Mouse (Mus musculus) ES-Bruce4 (cell line): ENCODE results near the gene Ttc30a1. TPM values are rescaled to one million over a fixed set of nuclear protein-coding genes. Genes with fewer than 3 reads are reported as not detected.
"Not testable (repeated sequence)": the region's sequence is repeated elsewhere in the genome, so short reads cannot be mapped to it uniquely, and the experiment has no call there.

ENCODE experiments used
- H3K27ac ChIP-seq: 2 replicates; pipeline ENCODE4 v1.5.1; 2012; ENCODE audit warnings: low read length, inconsistent platforms; ENCODE audit not compliant: insufficient read depth
- H3K27me3 ChIP-seq: 2 replicates; pipeline ENCODE4 v1.6.1; 2012; ENCODE audit warnings: mild to moderate bottlenecking, low read length, inconsistent platforms; ENCODE audit not compliant: control insufficient read depth, poor library complexity, insufficient read depth, severe bottlenecking
- H3K36me3 ChIP-seq: 2 replicates; pipeline ENCODE4 v1.6.1; 2012; ENCODE audit warnings: inconsistent platforms, mild to moderate bottlenecking, low read length, moderate library complexity; ENCODE audit not compliant: control insufficient read depth, poor library complexity, insufficient read depth, severe bottlenecking
- H3K4me1 ChIP-seq: one replicate; pipeline ENCODE4 v1.8.1; 2011; ENCODE audit warnings: low read length; ENCODE audit not compliant: control insufficient read depth, insufficient read depth
- H3K4me3 ChIP-seq: 2 replicates; pipeline ENCODE4 v1.5.1; 2011; ENCODE audit warnings: low read depth, mild to moderate bottlenecking, low read length
- H3K9ac ChIP-seq: 2 replicates; pipeline ENCODE4 v1.6.1; 2012; ENCODE audit warnings: low read depth, mild to moderate bottlenecking, inconsistent platforms; ENCODE audit not compliant: poor library complexity, severe bottlenecking
- H3K9me3 ChIP-seq: replicated peaks from 2 replicates; pipeline ENCODE4 v1.6.1; 2012; ENCODE audit warnings: mild to moderate bottlenecking, low read length, inconsistent platforms; ENCODE audit not compliant: control insufficient read depth, poor library complexity, insufficient read depth, severe bottlenecking
- CTCF ChIP-seq: IDR thresholded peaks from one replicate; pipeline ENCODE4 v1.8.1; 2011; ENCODE audit warnings: low read depth, low read length
- EP300 ChIP-seq: IDR thresholded peaks from 2 replicates; pipeline ENCODE4 v1.6.1; 2011; ENCODE audit warnings: low read depth, low read length; ENCODE audit not compliant: insufficient read depth
- POLR2A ChIP-seq: IDR thresholded peaks from one replicate; pipeline ENCODE4 v1.8.1; 2011; ENCODE audit warnings: low read length; ENCODE audit not compliant: insufficient read depth
- polyA plus RNA-seq: library from polyadenylated mRNA; stranded (reverse); fragments of >200 nt; gene quantifications from 2 replicates; pipeline ENCODE4 v1.2.4, GENCODE M21; 2011; ENCODE audit warnings: low read depth; ENCODE audit not compliant: missing spikeins, insufficient read depth, insufficient read length

Ttc30a1 gene
- polyA plus RNA-seq, 1 experiment = 3.3 TPM

- no peak for TF ChIP-seq CTCF
- TF ChIP-seq EP300 = no peak
- TF ChIP-seq POLR2A = no peak
- no peak overlapping the region for H3K9ac ChIP-seq
- H3K4me1 ChIP-seq = peaks cover 2% of the 10 kb centered on the region
- H3K27me3 ChIP-seq = no peaks in the 10 kb centered on the region; the same call in 1 of the 2 replicates
- H3K4me3 ChIP-seq = no peak overlapping the region
- no peaks in the 10 kb centered on the region for H3K36me3 ChIP-seq
- H3K9me3 ChIP-seq = no peaks in the 10 kb centered on the region
- H3K27ac ChIP-seq = no peak overlapping the region
Measured at GRCm38 (mm10) chr2:75987739-75988138, 6.0 kb upstream of the Ttc30a1 start.

- no peaks in the 10 kb centered on the region for H3K9me3 ChIP-seq
- no peak overlapping the region for H3K9ac ChIP-seq
- no peaks in the 10 kb centered on the region for H3K36me3 ChIP-seq
- H3K4me1 ChIP-seq = peaks cover 2% of the 10 kb centered on the region
- TF ChIP-seq CTCF (peak; percentile 88), EP300 (no peak)
- H3K27ac ChIP-seq = no peak overlapping the region
- H3K4me3 ChIP-seq = no peak overlapping the region
- H3K27me3 ChIP-seq = no peaks in the 10 kb centered on the region; the same call in 1 of the 2 replicates
Measured at GRCm38 (mm10) chr2:75985124-75985523, 3.4 kb upstream of the Ttc30a1 start.

GRCm38 (mm10) chr2:75983847-75984246, 2.1 kb upstream of the Ttc30a1 start:
- Histone ChIP-seq H3K4me3 (no peak overlapping the region), H3K9ac (no peak overlapping the region), H3K27ac (no peak overlapping the region), H3K36me3 (no peaks in the 10 kb centered on the region), H3K9me3 (no peaks in the 10 kb centered on the region), H3K27me3 (no peaks in the 10 kb centered on the region; the same call in 1 of the 2 replicates), H3K4me1 (peaks cover 2% of the 10 kb centered on the region)
- TF ChIP-seq POLR2A (no peak), CTCF (no peak), EP300 (no peak)

- H3K4me1 ChIP-seq = no peaks in the 10 kb centered on the region
- H3K36me3 ChIP-seq = no peaks in the 10 kb centered on the region
- H3K4me3 ChIP-seq = no peak overlapping the region
- no peak overlapping the region for H3K9ac ChIP-seq
- no peak for TF ChIP-seq CTCF
- TF ChIP-seq EP300 = no peak
- TF ChIP-seq POLR2A = no peak
- H3K27me3 ChIP-seq = no peaks in the 10 kb centered on the region
- no peaks in the 10 kb centered on the region for H3K9me3 ChIP-seq
- no peak overlapping the region for H3K27ac ChIP-seq
Measured at GRCm38 (mm10) chr2:75983091-75983490, 1.3 kb upstream of the Ttc30a1 start.

GRCm38 (mm10) chr2:75982626-75983025, 859 bp upstream of the Ttc30a1 start:
- Histone ChIP-seq H3K4me3 (no peak overlapping the region), H3K4me1 (no peaks in the 10 kb centered on the region), H3K9me3 (no peaks in the 10 kb centered on the region), H3K9ac (no peak overlapping the region), H3K36me3 (no peaks in the 10 kb centered on the region), H3K27ac (no peak overlapping the region), H3K27me3 (no peaks in the 10 kb centered on the region)
- TF ChIP-seq POLR2A (no peak), EP300 (no peak), CTCF (no peak)

GRCm38 (mm10) chr2:75980933-75981439, 781 bp downstream of the Ttc30a1 start:
- H3K4me3 ChIP-seq = peak overlapping the region; percentile 55
- H3K27ac ChIP-seq, H3K4me1 ChIP-seq, H3K27me3 ChIP-seq, H3K9me3 ChIP-seq, H3K36me3 ChIP-seq, H3K9ac ChIP-seq: not testable (repeated sequence)

- not testable (repeated sequence) for H3K9ac ChIP-seq, H3K4me1 ChIP-seq, H3K36me3 ChIP-seq, H3K27ac ChIP-seq, H3K27me3 ChIP-seq, H3K9me3 ChIP-seq
- peak within 1 kb of the TSS; percentile 43; the same call in 1 of the 2 replicates for H3K4me3 ChIP-seq
Measured at GRCm38 (mm10) chr2:75977752-75978368, 3.9 kb downstream of the Ttc30a1 start, which contains the start of gene Ttc30a2. Gene Ttc30a2, minus strand, starts transcription at chr2:75978170.

- not testable (repeated sequence) for H3K27me3 ChIP-seq, H3K9me3 ChIP-seq, H3K4me3 ChIP-seq, H3K9ac ChIP-seq, H3K36me3 ChIP-seq, H3K4me1 ChIP-seq, H3K27ac ChIP-seq
Measured at GRCm38 (mm10) chr2:75976070-75976469, 5.7 kb downstream of the Ttc30a1 start.
